Mouse (Mus musculus) lung, adult 2 months (tissue): ENCODE data around the gene Fbxo42.

Source experiments
- CTCF ChIP-seq: fragments of 200-500 bp; IDR thresholded peaks from 2 replicates; pipeline ENCODE4 v1.5.1; 2011; ENCODE audit warnings: mild to moderate bottlenecking, low read length, control low read depth; ENCODE audit not compliant: insufficient read depth
- POLR2A ChIP-seq: fragments of 200-500 bp; IDR thresholded peaks from 2 replicates; pipeline ENCODE4 v1.6.1; 2011; ENCODE audit warnings: low read depth, mild to moderate bottlenecking, control low read depth, low read length, borderline replicate concordance; ENCODE audit errors: extremely low read depth

DNA sequence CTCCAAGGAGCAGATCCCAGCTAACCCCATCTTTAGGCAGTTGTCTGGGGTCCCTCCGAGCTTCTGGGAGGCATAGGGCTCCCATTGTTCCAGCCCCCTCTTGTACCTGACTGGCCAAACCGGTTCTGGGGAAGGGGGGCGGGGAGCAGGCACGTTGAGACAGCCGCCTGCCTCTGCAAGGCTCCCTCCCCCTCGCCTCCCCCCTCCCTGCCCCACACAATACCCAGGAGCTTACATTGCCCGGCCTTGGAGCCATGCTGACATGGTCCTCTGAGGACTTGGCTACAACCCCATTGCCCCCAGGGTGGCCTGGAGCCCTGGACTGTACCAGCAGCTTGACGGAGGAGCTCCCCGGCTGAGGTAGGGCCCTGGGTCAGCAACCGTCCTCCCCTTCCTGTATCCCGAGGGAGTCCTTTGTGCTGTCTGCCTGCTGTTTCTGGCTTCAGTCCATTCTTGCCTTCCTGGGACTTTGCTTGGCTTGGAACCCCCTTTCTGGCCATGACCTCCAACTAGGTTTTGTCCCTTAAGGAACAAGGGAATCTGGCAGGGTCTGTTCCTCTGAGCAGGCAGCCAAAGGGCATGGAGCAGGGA is 95.0 kb downstream of the Fbxo42 start:
- TF ChIP-seq POLR2A (0 out of 2 replicates have a peak, but pooled peaks have one; percentile 5), CTCF (no peak)
